Mouse (Mus musculus): Measurements from ENCODE around the gene Kif21b. TPM values are rescaled to one million over a fixed set of nuclear protein-coding genes. Genes with fewer than 3 reads are reported as not detected.
A peak's percentile ranks its signal among the peaks of the same experiment; 100 is the strongest.

Gene Kif21b
- total and polyA plus RNA-seq, 3 experiments: 13.2 to 51.9 (median 36.7) TPM

DNA sequence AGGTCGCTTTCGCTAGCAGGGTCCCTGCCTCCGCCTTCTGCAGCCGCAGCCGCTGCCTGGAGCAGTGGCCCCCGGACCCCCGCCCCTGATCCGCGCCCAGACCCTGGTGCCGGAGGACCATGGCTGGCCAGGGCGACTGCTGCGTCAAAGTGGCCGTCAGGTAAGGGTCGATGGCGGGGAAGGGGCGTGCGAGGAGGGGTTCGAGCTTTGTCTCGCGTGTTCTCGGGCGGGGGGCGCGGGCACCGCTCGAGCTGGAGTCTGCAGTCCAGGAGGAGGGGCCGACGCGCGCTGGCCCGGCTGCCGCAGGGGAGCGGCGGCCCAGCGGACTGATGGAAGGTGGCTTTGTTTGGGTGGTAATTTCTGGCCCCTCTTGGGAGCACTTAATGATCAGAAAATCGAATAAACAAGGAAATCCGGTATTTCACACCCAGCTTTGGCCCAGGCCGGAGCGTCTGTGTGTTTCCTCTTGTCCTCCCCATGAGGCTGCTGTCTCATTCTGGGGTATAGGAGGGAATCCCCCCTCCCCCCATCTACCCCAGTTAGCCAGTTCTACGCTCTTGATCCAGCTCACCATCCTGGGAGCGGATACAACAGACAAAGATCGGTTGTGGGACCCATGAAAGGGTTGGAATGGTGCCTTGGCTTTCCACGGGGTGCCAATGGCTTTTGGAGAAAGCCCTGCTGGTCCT is 558 bp downstream of the Kif21b start:
- TF ChIP-seq TAL1 (conservative IDR thresholded peaks at IDR 0.05; ENCODE audit: low read depth, low read length) (no peak), GATA1 (IDR thresholded peaks at IDR 0.05; ENCODE audit: borderline replicate concordance, low read length) (no peak), POLR2AphosphoS5 (IDR thresholded peaks at IDR 0.05; ENCODE audit: insufficient replicate concordance, low read depth, low read length) (no peak), GATA2 (IDR thresholded peaks at IDR 0.05; ENCODE audit: borderline replicate concordance, low read depth, low read length) (no peak), CTCF (IDR thresholded peaks at IDR 0.05; ENCODE audit: low read depth, low read length) (no peak)
- Histone ChIP-seq H3K27me3 (ENCODE audit: insufficient read depth, low read length) (peaks cover 9% of the 10 kb centered on the region; the same call in 1 of the 2 replicates), H3K36me3 (replicated peaks) (peaks cover 25% of the 10 kb centered on the region), H3K4me1 (ENCODE audit: insufficient read depth, low read depth, low read length) (peaks cover 89% of the 10 kb centered on the region), H3K4me3 (ENCODE audit: low read depth, low read length) (peak overlapping the region; percentile 83), H3K9me3 (replicated peaks) (no peaks in the 10 kb centered on the region)
- ATAC-seq (ENCODE audit: extremely low read depth, insufficient number of reproducible peaks, low FRiP score, poor library complexity, severe bottlenecking) (no peak), DNase-seq (ENCODE audit: low spot score) (peak; percentile 67)

DNA sequence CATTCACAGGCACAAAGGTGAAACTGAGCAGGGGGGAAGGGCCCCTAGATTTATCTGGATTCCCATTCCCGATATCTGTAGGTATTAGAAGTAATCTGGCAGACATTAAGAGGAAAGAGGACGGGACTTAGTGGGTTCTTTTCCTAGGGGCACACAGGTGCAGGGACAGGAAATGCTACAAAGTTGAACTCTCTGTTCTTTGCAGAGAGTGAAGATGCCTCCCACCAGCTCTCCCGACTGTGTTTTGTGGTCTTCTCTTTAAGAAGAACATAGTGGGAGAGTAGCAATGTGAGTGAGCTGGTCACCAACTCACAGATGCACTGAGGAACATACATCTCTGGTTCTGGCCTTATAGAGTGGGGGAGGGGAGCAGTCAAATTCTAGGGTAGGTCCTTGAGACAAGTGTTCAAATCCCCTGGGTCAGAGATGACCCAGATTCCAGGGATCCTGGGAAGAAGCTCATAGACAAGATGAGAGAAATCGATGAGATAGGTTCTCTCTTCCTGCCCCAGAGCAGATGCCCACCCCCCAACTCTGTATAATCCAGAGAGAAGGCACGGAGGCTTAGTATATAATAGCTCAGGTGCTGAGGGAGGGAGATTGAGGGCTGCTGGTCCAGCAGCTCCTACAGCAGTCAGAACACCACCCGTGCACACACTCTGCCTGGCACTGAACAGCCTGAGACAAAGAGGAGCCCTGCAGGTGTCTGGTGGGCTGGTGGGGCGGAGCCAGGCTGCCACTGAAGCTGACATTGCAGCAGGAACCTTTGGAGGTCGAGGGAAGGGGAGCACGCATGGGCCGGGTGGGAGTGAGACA is 1.4 kb downstream of the Kif21b start:
- peak overlapping the region; percentile 83 for H3K4me3 ChIP-seq (ENCODE audit: low read depth, low read length)
- no peak for DNase-seq (ENCODE audit: low spot score)
- no peak for ATAC-seq (ENCODE audit: extremely low read depth, insufficient number of reproducible peaks, low FRiP score, poor library complexity, severe bottlenecking)
- peaks cover 93% of the 10 kb centered on the region for H3K4me1 ChIP-seq (ENCODE audit: insufficient read depth, low read depth, low read length)
- TF ChIP-seq GATA1 (IDR thresholded peaks at IDR 0.05; ENCODE audit: borderline replicate concordance, low read length): no peak
- TF ChIP-seq GATA2 (IDR thresholded peaks at IDR 0.05; ENCODE audit: borderline replicate concordance, low read depth, low read length): no peak
- TF ChIP-seq TAL1 (conservative IDR thresholded peaks at IDR 0.05; ENCODE audit: low read depth, low read length): no peak
- no peak for TF ChIP-seq POLR2AphosphoS5 (IDR thresholded peaks at IDR 0.05; ENCODE audit: insufficient replicate concordance, low read depth, low read length)
- TF ChIP-seq CTCF (IDR thresholded peaks at IDR 0.05; ENCODE audit: low read depth, low read length): no peak
- peaks cover 29% of the 10 kb centered on the region for H3K36me3 ChIP-seq (replicated peaks)
- H3K27me3 ChIP-seq (ENCODE audit: insufficient read depth, low read length): peaks cover 5% of the 10 kb centered on the region; the same call in 1 of the 2 replicates
- H3K9me3 ChIP-seq (replicated peaks): no peaks in the 10 kb centered on the region

- Histone ChIP-seq H3K4me1 (ENCODE audit: insufficient read depth, low read depth, low read length) (peaks cover 96% of the 10 kb centered on the region), H3K27me3 (ENCODE audit: insufficient read depth, low read length) (peaks cover 5% of the 10 kb centered on the region; the same call in 1 of the 2 replicates), H3K9me3 (replicated peaks) (no peaks in the 10 kb centered on the region), H3K4me3 (ENCODE audit: low read depth, low read length) (peak overlapping the region; percentile 60; the same call in 1 of the 2 replicates), H3K36me3 (replicated peaks) (peaks cover 34% of the 10 kb centered on the region)
- ATAC-seq (ENCODE audit: extremely low read depth, insufficient number of reproducible peaks, low FRiP score, poor library complexity, severe bottlenecking) (no peak), DNase-seq (ENCODE audit: low spot score) (no peak)
- TF ChIP-seq CTCF (IDR thresholded peaks at IDR 0.05; ENCODE audit: low read depth, low read length) (no peak), GATA1 (IDR thresholded peaks at IDR 0.05; ENCODE audit: borderline replicate concordance, low read length) (no peak)
Observed at GRCm38 (mm10) chr1:136133570-136134240, 2.5 kb downstream of the Kif21b start.

GRCm38 (mm10) chr1:136134547-136134946 is 3.4 kb downstream of the Kif21b start:
- H3K27me3 ChIP-seq (ENCODE audit: insufficient read depth, low read length): no peaks in the 10 kb centered on the region; the same call in 1 of the 2 replicates
- peaks cover 34% of the 10 kb centered on the region for H3K36me3 ChIP-seq (replicated peaks)
- peak overlapping the region; percentile 60; the same call in 1 of the 2 replicates for H3K4me3 ChIP-seq (ENCODE audit: low read depth, low read length)
- no peaks in the 10 kb centered on the region for H3K9me3 ChIP-seq (replicated peaks)
- ATAC-seq (ENCODE audit: extremely low read depth, insufficient number of reproducible peaks, low FRiP score, poor library complexity, severe bottlenecking): no peak
- TF ChIP-seq GATA1 (IDR thresholded peaks at IDR 0.05; ENCODE audit: borderline replicate concordance, low read length) (no peak), GATA2 (IDR thresholded peaks at IDR 0.05; ENCODE audit: borderline replicate concordance, low read depth, low read length) (no peak), POLR2AphosphoS5 (IDR thresholded peaks at IDR 0.05; ENCODE audit: insufficient replicate concordance, low read depth, low read length) (no peak), TAL1 (conservative IDR thresholded peaks at IDR 0.05; ENCODE audit: low read depth, low read length) (no peak), CTCF (IDR thresholded peaks at IDR 0.05; ENCODE audit: low read depth, low read length) (no peak)
- peaks cover 98% of the 10 kb centered on the region for H3K4me1 ChIP-seq (ENCODE audit: insufficient read depth, low read depth, low read length)
- DNase-seq (ENCODE audit: low spot score): no peak

DNA sequence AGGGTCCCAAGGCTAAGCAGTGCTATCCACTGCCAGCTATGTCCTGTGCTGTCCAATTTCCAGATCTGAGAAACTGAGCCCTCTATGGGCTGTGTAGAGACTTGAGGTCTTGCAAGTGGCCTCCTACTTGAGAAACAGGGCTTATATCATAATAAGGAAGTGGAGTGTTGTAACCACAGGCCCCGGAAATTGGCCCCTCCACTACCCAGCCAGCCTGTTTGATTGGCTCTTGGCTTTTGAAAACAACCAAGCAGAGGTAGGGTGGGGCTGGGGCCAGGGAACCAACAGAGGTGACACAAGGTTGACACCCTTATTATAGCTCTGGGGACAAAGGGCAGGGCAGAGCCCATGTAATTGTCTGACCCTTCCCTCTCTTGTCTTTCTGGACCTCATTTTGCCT is 3.9 kb downstream of the Kif21b start:
- ATAC-seq (ENCODE audit: extremely low read depth, insufficient number of reproducible peaks, low FRiP score, poor library complexity, severe bottlenecking) (peak; percentile 73), DNase-seq (ENCODE audit: low spot score) (peak; percentile 98)
- peak overlapping the region; percentile 60; the same call in 1 of the 2 replicates for H3K4me3 ChIP-seq (ENCODE audit: low read depth, low read length)
- peaks cover 34% of the 10 kb centered on the region for H3K36me3 ChIP-seq (replicated peaks)
- no peaks in the 10 kb centered on the region for H3K9me3 ChIP-seq (replicated peaks)
- H3K27me3 ChIP-seq (ENCODE audit: insufficient read depth, low read length): no peaks in the 10 kb centered on the region; the same call in 1 of the 2 replicates
- no peak for TF ChIP-seq TAL1 (conservative IDR thresholded peaks at IDR 0.05; ENCODE audit: low read depth, low read length)
- no peak for TF ChIP-seq CTCF (IDR thresholded peaks at IDR 0.05; ENCODE audit: low read depth, low read length)
- no peak for TF ChIP-seq GATA2 (IDR thresholded peaks at IDR 0.05; ENCODE audit: borderline replicate concordance, low read depth, low read length)
- no peak for TF ChIP-seq GATA1 (IDR thresholded peaks at IDR 0.05; ENCODE audit: borderline replicate concordance, low read length)
- TF ChIP-seq POLR2AphosphoS5 (IDR thresholded peaks at IDR 0.05; ENCODE audit: insufficient replicate concordance, low read depth, low read length): no peak
- H3K4me1 ChIP-seq (ENCODE audit: insufficient read depth, low read depth, low read length): peaks cover 96% of the 10 kb centered on the region

All from G1E (cell line).